Mouse (Mus musculus) heart, adult 2 months (tissue): ENCODE results near the gene 4930578C19Rik. TPM values are rescaled to one million over a fixed set of nuclear protein-coding genes. Genes with fewer than 3 reads are reported as not detected.

Experiments used
- DNase-seq, 2 experiments: peaks; one replicate each; pipeline ENCODE4 v3.0.0; 2021
- H3K27ac ChIP-seq: fragments of 200-600 bp; 2 replicates; pipeline ENCODE4 v1.8.1; 2022
- H3K27me3 ChIP-seq: fragments of 200-500 bp; 2 replicates; pipeline ENCODE4 v1.6.1; 2012; ENCODE audit warnings: mild to moderate bottlenecking, low read length, inconsistent platforms, mixed read lengths; ENCODE audit not compliant: control insufficient read depth, insufficient read depth
- H3K36me3 ChIP-seq: fragments of 200-500 bp; 2 replicates; pipeline ENCODE4 v1.6.1; 2012; ENCODE audit warnings: low read length, inconsistent platforms; ENCODE audit not compliant: control insufficient read depth, insufficient read depth
- H3K4me1 ChIP-seq: fragments of 200-500 bp; 2 replicates; pipeline ENCODE4 v1.6.1; 2011; ENCODE audit warnings: low read length; ENCODE audit not compliant: control insufficient read depth, insufficient read depth
- H3K4me3 ChIP-seq: fragments of 200-600 bp; 2 replicates; pipeline ENCODE4 v1.8.1; 2022
- H3K79me2 ChIP-seq: fragments of 200-500 bp; replicated peaks from 2 replicates; pipeline ENCODE4 v1.6.1; 2012; ENCODE audit warnings: mild to moderate bottlenecking, inconsistent platforms, low read length, moderate library complexity, mixed read lengths; ENCODE audit not compliant: control insufficient read depth, insufficient read depth
- H3K9ac ChIP-seq: fragments of 200-500 bp; 2 replicates; pipeline ENCODE4 v1.6.1; 2012; ENCODE audit warnings: low read depth, mild to moderate bottlenecking, control low read depth, inconsistent platforms, low read length, mixed read lengths
- CTCF ChIP-seq: fragments of 200-600 bp; IDR thresholded peaks from 2 replicates; pipeline ENCODE4 v1.8.1; 2022; ENCODE audit warnings: antibody characterized with exemption, mild to moderate bottlenecking, moderate library complexity
- EP300 ChIP-seq: fragments of 200-500 bp; IDR thresholded peaks from 2 replicates; pipeline ENCODE4 v1.6.1; 2011; ENCODE audit warnings: low read depth, low read length, control low read depth; ENCODE audit not compliant: insufficient read depth
- POLR2A ChIP-seq: fragments of 200-500 bp; IDR thresholded peaks from 2 replicates; pipeline ENCODE4 v1.6.1; 2011; ENCODE audit warnings: mild to moderate bottlenecking, low read depth, low read length, control low read depth; ENCODE audit not compliant: insufficient read depth
- WGBS: fragments of 180-500 bp; shearing (Covaris S2); methylation state at CpG from one replicate; pipeline ENCODE4 v1.1.7; 2018; 5-methylcytosine and 5-hydroxymethylcytosine counted together
- intact Hi-C: fragments of 180-260 bp; cut with DNase I; formaldehyde crosslinking; loops from one replicate; pipeline ENCODE4 v1.15.1; 2025
- polyA plus RNA-seq: library from polyadenylated mRNA; depleted of rRNA; stranded (reverse); fragments of >200 nt; gene quantifications from 2 replicates; pipeline ENCODE4 v1.2.3, GENCODE M21; 2012
- total RNA-seq, 2 experiments: library from RNA; stranded (reverse); gene quantifications; 2 replicates each; pipeline ENCODE4 v1.2.3; 2021

4930578C19Rik gene
- total and polyA plus RNA-seq, 3 experiments, result 6.2 to 6.7 (median 6.2) TPM

DNA sequence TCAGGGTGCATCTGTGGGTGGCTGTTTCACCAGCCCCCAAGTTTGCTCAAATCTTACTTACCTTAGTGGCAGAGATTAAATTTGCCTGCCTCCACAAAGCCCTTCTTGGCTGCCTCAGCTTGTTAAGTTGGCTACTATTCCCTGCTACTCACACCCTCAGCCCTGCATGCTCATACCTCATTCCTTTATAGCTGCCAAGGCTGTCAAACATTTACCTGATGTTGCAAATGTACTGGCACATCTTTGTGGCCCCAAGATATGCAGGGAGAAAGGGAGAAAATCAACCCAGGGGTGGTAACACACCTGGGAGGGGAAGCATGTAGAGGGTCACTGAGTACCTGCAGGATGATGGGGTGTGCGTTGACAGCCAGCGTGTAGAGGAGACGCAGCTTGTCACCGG, 38.0 kb downstream of the 4930578C19Rik start:
- H3K9ac ChIP-seq, result no peak overlapping the region
- intact Hi-C loops, result no loop called here
- H3K4me1 ChIP-seq, result no peaks in the 10 kb centered on the region; the same call in 1 of the 2 replicates
- no peak overlapping the region for H3K4me3 ChIP-seq
- WGBS, result 88% methylated on average over 4 of the region's 4 CpGs
- H3K27ac ChIP-seq, result no peak overlapping the region
- no peaks in the 10 kb centered on the region for H3K79me2 ChIP-seq
- H3K36me3 ChIP-seq, result no peaks in the 10 kb centered on the region
- H3K27me3 ChIP-seq, result no peaks in the 10 kb centered on the region
- TF ChIP-seq POLR2A, result no peak
- no peak for TF ChIP-seq EP300
- TF ChIP-seq CTCF, result no peak
- no peak for DNase-seq

DNA sequence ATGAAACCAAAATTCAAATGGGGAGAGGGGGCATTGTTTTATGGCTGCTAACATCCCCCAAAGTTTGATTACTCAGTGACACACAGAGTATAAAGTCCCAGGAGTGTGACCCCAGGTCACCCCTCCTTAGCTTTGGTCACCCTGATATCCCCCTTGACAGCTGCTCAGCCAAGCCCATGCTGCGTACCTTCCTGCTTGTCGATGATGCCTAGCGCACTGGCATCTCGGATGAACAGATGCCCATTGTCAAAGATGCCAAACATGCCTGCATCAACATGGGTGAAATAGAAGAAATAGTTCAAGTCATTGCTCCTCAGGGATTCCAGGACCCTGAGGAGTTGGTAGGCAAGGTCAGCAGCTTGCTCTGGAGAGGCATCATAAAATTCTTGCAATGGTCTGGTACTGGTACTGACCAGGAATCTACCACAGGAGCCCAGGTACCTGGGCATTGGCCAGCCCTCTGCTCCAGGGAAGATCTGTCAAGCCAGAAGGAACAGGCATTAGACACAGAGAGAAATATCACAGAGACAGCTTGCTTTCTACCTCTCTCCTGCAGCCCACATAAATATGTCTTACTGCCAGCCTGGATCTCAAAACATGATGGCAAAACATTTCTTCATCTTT, 40.9 kb downstream of the 4930578C19Rik start:
- intact Hi-C loops, result no loop called here
- Histone ChIP-seq H3K4me3 (no peak overlapping the region), H3K9ac (no peak overlapping the region), H3K27me3 (no peaks in the 10 kb centered on the region), H3K79me2 (no peaks in the 10 kb centered on the region), H3K36me3 (no peaks in the 10 kb centered on the region), H3K4me1 (no peaks in the 10 kb centered on the region; the same call in 1 of the 2 replicates), H3K27ac (no peak overlapping the region)
- TF ChIP-seq EP300 (no peak), CTCF (no peak), POLR2A (no peak)
- WGBS, result 87% methylated on average over 4 of the region's 4 CpGs
- no peak for DNase-seq

DNA sequence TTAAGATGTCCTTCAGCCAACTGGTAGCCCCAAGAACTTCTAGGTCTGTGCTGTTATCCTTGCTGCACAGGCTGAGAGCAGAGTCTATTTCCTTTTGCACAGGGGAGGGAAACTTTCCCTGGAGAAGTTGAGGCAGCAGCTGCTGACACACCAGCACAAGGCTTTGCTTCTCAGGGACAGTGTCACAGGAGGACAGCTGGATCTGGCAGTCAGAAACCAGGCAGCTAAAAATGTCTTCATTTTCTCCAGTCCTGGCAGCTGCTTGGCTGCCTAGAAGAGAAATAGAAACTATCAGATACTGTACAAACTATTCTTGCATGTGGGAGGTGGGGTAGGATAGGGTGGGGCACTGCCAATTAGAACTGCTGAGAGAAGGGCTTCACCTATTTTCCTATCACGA, 42.2 kb downstream of the 4930578C19Rik start:
- WGBS, result 21% methylated on average over 1 of the region's 1 CpGs
- no peaks in the 10 kb centered on the region; the same call in 1 of the 2 replicates for H3K4me1 ChIP-seq
- H3K9ac ChIP-seq, result no peak overlapping the region
- H3K27ac ChIP-seq, result no peak overlapping the region
- peak in 1 of 2 experiments; percentile 4 for DNase-seq
- H3K36me3 ChIP-seq, result no peaks in the 10 kb centered on the region
- TF ChIP-seq CTCF (no peak), POLR2A (no peak), EP300 (no peak)
- no peaks in the 10 kb centered on the region for H3K79me2 ChIP-seq
- no peak overlapping the region for H3K4me3 ChIP-seq
- H3K27me3 ChIP-seq, result no peaks in the 10 kb centered on the region
- intact Hi-C loops, result no loop called here

DNA sequence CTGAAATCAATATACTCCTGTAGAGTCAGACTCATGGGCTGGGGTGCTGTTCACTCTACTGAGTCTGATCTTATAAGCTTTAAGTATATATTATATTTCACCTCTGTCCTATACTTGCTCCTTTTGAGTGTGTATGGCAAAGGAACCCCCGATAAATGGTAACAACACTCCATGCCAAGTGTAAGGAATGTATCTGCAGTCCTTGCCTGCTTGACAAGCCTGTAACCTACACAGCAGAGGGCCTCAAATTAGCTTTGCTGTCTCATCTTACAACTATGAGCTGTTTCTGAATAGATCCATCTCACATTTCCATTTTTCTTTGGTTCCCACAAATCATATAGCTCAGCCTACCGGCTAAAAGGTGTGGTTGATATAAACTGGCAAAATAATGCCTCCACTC, 46.6 kb downstream of the 4930578C19Rik start:
- Histone ChIP-seq H3K9ac (no peak overlapping the region), H3K27me3 (no peaks in the 10 kb centered on the region), H3K79me2 (no peaks in the 10 kb centered on the region), H3K4me3 (no peak overlapping the region), H3K4me1 (no peaks in the 10 kb centered on the region; the same call in 1 of the 2 replicates), H3K36me3 (no peaks in the 10 kb centered on the region), H3K27ac (no peak overlapping the region)
- TF ChIP-seq CTCF, result no peak
- TF ChIP-seq EP300, result no peak
- no peak for TF ChIP-seq POLR2A
- no peak for DNase-seq
- 81% methylated on average over 2 of the region's 2 CpGs for WGBS
- intact Hi-C loops, result no loop called here

DNA sequence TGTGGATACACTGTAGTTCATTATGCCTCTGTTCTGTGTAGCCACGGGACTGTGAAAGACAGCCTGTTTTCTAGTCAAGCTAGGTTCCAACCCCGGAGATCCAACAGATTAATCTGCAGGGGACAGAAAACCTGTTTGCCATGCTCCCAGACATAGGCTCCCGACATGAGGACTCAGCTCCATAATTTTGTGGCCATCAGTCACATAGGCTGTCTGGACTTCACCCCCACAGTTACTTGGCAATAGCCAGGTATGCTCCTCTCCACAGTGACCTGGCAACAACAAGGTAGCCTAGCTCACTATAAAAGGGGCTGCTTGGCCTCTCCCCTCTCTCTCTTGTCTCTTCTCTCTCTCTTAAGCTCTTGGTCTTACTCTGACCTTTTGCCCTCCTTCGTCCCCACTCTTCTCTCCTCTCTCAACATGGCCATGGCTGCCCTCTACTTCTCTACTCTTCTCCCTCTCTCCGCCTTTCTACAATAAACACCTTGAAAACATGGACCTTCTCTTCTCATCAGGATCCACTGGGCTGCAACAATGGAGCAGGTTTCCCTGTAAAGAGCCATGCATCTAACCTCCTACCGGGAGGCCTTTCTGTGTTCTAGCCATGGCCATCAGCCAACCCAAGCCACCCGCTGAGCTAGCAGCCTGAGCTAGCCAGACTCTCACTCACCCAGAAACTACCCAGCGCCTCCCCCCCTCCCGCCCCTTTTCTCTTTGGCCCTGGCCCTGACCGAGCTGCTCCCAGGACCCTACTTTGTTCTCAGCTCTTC, 49.9 kb downstream of the 4930578C19Rik start:
- Histone ChIP-seq H3K9ac (no peak overlapping the region), H3K36me3 (no peaks in the 10 kb centered on the region), H3K79me2 (no peaks in the 10 kb centered on the region), H3K4me1 (no peaks in the 10 kb centered on the region), H3K27ac (no peak overlapping the region), H3K4me3 (no peak overlapping the region), H3K27me3 (no peaks in the 10 kb centered on the region)
- intact Hi-C loops, result no loop called here
- 88% methylated on average over 10 of the region's 10 CpGs for WGBS
- no peak for TF ChIP-seq POLR2A
- TF ChIP-seq EP300, result no peak
- no peak for TF ChIP-seq CTCF
- no peak for DNase-seq

DNA sequence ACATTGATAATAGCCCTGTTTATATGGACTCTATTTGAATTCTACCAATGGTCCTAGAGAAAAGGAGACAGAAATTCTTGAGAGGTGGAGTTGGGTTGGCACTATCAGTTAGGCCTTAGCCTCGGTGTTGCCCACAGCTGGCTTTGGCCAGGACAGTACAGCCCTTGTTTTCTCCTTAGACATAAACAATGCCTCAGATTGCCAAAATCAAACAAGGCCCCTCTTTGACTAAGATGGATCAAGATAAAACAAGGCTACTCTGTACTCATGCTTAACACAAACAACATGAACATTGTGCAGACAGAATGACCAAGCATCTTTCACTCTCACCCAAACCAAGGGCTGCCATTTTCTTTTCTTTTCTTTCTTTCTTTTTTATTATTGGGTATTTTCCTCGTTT, 51.6 kb downstream of the 4930578C19Rik start:
- no peak overlapping the region for H3K4me3 ChIP-seq
- DNase-seq, result no peak
- no peak overlapping the region for H3K9ac ChIP-seq
- TF ChIP-seq EP300, result no peak
- no peak for TF ChIP-seq CTCF
- TF ChIP-seq POLR2A, result no peak
- no peaks in the 10 kb centered on the region for H3K27me3 ChIP-seq
- intact Hi-C loops, result no loop called here
- WGBS, result 70% methylated on average over 2 of the region's 2 CpGs
- no peak overlapping the region for H3K27ac ChIP-seq
- H3K4me1 ChIP-seq, result no peaks in the 10 kb centered on the region
- H3K36me3 ChIP-seq, result no peaks in the 10 kb centered on the region
- no peaks in the 10 kb centered on the region for H3K79me2 ChIP-seq
